Mouse (Mus musculus): ENCODE results near the gene Ttc28. TPM values are rescaled to one million over a fixed set of nuclear protein-coding genes. Genes with fewer than 3 reads are reported as not detected.

Gene Ttc28
- total RNA-seq, 1 experiment from 2014 or later: 6.3 TPM

DNA sequence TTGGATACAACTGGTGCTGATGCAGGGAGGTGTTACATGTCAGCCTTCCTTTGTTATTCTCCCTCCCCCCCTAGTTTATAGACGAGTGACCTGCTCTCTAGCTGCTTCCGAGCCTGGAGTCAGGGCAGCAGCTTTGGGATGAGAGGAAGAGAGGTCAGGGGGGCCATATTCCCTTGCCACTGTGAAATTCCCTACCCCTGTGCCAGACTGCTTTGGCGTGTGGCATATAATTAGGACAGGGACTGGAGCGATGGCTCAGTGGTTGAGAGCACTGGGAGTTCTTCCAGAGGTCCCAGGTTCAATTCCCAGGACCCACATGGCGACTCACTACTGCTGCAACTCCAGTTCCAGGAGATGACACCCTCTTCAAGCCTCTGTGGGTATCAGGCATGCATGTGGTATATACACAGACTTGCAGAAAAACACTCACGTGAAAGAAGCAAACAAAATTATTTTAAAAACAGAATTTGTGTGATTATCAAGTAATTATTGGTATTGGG is 180.7 kb downstream of the Ttc28 start:
- ATAC-seq (ENCODE audit: extremely low read depth, insufficient number of reproducible peaks, low FRiP score, poor library complexity, severe bottlenecking): no peak

DNA sequence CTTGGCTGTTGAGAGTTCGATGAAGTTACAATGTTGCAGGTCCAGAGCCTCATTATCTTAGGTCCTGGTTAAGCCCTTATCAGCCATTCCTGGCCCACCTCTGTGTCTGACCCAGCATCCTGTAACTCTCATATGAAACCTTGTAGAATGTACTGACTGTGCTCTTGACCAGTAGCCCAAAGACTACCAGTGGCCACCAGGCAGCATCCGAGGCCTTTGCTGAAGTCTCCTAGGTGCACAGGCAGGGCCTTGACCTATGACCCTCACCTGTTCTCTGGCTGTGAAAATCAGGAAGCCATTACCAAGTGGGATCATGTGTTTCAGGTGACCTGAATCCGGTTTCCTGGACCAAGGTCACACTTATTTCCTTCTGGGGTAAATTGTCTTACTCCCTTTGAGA is 183.6 kb downstream of the Ttc28 start:
- ATAC-seq (ENCODE audit: extremely low read depth, insufficient number of reproducible peaks, low FRiP score, poor library complexity, severe bottlenecking): no peak

- ATAC-seq (ENCODE audit: extremely low read depth, insufficient number of reproducible peaks, low FRiP score, poor library complexity, severe bottlenecking): no peak
These were observed 184.4 kb downstream of the Ttc28 start for GRCm38 (mm10) chr5:111063991-111064390.

DNA sequence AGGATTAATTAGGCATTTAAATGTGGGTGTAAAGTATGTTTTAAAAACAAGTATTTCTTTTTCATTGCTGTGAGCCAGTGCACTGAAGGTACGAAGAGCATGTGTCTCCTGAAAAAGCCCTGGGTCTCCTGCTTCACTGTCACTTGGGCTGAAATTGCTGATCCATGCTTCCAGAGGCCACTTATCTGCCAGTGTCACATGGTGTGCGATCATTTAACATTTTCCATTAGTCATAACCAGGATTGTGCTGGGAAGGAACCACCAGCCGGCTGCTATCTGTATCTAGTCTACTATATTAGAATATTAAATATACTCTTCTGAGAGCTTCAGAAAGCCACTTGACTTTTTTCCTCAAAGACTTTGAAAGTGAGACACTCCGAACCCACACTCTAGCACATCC is 186.2 kb downstream of the Ttc28 start:
- ATAC-seq (ENCODE audit: extremely low read depth, insufficient number of reproducible peaks, low FRiP score, poor library complexity, severe bottlenecking): no peak

DNA sequence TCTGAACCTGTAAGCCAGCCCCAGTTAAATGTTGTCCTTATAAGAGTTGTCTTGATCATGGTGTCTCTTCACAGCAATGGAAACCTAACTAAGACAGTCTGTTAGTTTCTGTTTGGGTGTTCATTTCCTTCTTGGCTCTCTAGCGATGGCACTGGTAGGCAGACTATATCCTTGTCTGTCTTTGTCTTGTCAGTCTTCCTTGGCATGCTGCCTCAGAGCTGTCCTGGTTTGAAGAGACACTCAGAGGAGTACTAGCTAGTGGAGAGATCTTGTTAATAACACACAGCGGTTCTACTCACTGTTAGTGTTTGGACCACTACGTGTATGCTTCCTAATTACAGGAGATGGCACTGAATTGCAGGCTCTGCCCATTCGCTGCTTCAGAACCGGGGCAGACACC is 189.9 kb downstream of the Ttc28 start:
- ATAC-seq (ENCODE audit: extremely low read depth, insufficient number of reproducible peaks, low FRiP score, poor library complexity, severe bottlenecking): no peak

DNA sequence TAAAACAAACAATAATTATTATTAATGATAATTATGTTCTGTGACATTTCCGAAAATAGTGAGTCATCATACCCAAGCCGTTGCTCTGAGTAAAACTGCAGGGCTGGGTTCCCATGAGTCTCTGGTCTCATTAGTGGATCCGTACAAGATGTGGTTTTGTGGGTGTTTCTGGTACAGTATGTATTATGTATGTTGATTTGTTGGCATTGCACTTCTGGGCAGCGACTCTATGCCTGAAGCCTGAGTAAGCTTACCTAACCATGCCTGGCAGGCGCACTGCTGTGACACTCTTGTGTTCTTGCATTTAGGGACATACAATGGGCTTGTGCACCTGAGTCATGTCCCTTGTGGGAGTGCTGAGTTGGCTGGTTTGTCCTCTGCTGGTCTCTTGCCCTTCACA is 190.3 kb downstream of the Ttc28 start:
- ATAC-seq (ENCODE audit: extremely low read depth, insufficient number of reproducible peaks, low FRiP score, poor library complexity, severe bottlenecking): no peak

GRCm38 (mm10) chr5:111070361-111070760 is 190.8 kb downstream of the Ttc28 start:
- no peak for ATAC-seq (ENCODE audit: extremely low read depth, insufficient number of reproducible peaks, low FRiP score, poor library complexity, severe bottlenecking)

- ATAC-seq (ENCODE audit: extremely low read depth, insufficient number of reproducible peaks, low FRiP score, poor library complexity, severe bottlenecking): no peak
These were observed 193.7 kb downstream of the Ttc28 start for GRCm38 (mm10) chr5:111073316-111073736.

GRCm38 (mm10) chr5:111074050-111074449 is 194.4 kb downstream of the Ttc28 start:
- no peak for ATAC-seq (ENCODE audit: extremely low read depth, insufficient number of reproducible peaks, low FRiP score, poor library complexity, severe bottlenecking)

DNA sequence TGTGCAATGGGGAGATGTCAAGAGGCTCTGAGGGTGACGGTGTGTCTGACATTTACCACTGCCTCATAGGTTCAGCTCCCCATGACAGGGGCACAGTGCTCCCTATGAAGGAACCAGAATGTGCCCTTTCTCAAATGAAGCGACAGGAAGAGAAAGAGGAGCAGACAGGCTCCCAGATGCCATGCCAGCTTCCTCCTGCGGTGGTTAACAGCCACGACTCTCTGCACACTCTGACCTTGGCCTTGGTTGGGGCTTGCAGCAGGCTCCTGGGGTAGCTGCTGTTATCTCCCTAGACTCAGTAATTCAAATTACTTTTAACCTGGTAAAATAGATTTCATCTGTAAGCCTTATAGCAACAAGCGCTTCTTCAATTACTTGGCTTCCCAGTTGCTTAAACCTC is 196.2 kb downstream of the Ttc28 start:
- ATAC-seq (ENCODE audit: extremely low read depth, insufficient number of reproducible peaks, low FRiP score, poor library complexity, severe bottlenecking): no peak

- ATAC-seq (ENCODE audit: extremely low read depth, insufficient number of reproducible peaks, low FRiP score, poor library complexity, severe bottlenecking): no peak
These were observed 197.7 kb downstream of the Ttc28 start for GRCm38 (mm10) chr5:111077261-111077660.

- ATAC-seq (ENCODE audit: extremely low read depth, insufficient number of reproducible peaks, low FRiP score, poor library complexity, severe bottlenecking): no peak
These were observed 201.0 kb downstream of the Ttc28 start for GRCm38 (mm10) chr5:111080601-111081000.

- ATAC-seq (ENCODE audit: extremely low read depth, insufficient number of reproducible peaks, low FRiP score, poor library complexity, severe bottlenecking): no peak
These were observed 206.2 kb downstream of the Ttc28 start for GRCm38 (mm10) chr5:111085849-111086248.

DNA sequence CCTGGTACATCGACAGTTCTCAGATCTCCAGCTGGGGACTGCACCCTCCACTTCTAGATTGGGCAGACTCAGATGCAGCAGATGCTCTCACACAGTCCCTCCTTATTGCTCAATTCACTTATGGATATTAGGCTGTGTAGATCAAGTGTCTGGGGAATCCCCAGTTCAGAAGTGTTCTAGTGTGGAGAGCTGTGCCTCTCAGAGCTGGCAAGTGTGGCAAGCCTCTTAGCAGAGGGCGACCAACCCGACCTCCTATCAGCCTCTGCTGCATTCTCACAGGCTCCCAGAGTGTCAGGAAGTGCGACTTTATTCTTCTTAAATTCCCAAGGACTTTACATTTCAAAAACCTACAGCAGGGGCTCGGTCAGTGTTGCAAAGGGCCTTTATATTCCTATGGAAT is 217.1 kb downstream of the Ttc28 start:
- no peak for ATAC-seq (ENCODE audit: extremely low read depth, insufficient number of reproducible peaks, low FRiP score, poor library complexity, severe bottlenecking)

DNA sequence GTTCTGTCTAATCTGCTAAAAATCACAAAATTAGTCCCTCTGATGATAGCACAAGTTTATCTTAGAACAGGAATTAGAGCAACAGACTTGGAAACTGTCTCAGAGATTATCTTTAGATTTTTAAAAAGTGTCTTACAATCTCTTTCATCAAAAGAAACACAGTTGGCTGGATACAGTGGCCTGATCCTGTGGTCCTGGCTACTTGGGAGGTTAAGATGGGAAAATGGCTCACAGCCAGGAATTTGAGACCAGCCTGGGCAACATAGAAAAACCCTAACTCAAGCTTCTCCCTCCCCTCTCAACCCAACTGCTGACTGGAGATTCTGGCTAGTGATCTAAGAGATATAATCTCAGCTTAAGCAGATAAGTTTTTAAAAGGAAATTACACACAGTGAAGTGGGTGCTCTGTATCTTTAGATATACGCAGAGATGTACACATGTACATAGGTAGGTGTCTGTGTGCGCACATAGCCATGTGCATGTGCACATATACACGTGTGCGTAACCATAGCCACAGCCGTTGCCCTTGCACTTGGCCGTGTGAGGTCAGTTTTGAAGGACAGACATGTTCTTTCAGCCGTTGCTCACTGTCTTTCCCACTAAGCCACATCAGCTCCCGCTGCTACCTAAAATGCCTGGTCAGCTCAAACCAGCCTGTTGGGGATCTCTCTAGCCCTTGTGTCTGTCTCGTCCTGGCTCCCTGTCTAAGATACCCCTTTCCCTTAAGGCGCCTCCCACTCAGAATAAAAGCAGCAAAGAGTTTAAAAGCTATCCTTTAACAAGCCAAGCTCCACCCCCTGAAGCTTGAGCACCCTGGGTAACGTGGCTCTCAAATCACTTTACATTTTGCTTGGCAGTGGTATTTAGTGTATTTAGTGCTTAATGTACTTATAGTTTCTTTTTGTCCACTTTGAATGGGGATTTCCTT is 217.9 kb downstream of the Ttc28 start:
- no peak for ATAC-seq (ENCODE audit: extremely low read depth, insufficient number of reproducible peaks, low FRiP score, poor library complexity, severe bottlenecking)

GRCm38 (mm10) chr5:111098516-111099274 is 219.1 kb downstream of the Ttc28 start:
- ATAC-seq (ENCODE audit: extremely low read depth, insufficient number of reproducible peaks, low FRiP score, poor library complexity, severe bottlenecking): no peak

- ATAC-seq (ENCODE audit: extremely low read depth, insufficient number of reproducible peaks, low FRiP score, poor library complexity, severe bottlenecking): no peak
These were observed 221.0 kb downstream of the Ttc28 start for GRCm38 (mm10) chr5:111100585-111100984.

DNA sequence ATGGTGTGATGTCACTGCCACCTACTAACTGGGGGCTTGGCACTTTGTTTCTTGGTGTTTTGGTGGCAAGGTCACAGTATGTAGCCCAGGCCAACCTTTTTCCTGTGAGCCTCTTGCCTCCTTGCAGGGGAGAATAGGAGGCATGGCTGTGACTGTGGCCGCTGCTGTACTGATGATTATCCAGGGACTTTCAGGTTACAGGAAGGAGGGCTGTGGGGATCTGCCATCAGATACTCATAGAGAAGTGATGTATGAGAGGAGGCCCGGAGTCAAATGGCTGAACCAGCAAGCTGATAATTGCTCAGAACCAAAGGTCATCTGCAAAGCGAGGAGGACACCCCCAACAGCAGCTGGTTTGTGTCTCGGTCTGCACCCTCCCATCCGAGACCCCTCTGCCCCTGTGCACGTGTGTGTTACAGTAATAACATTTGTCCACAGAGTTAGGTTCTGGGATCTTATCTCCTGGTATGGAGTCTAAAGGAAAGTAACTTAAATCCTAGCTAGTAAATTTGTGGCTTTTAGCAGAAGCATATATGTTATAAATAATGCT is 221.9 kb downstream of the Ttc28 start:
- no peak for ATAC-seq (ENCODE audit: extremely low read depth, insufficient number of reproducible peaks, low FRiP score, poor library complexity, severe bottlenecking)

DNA sequence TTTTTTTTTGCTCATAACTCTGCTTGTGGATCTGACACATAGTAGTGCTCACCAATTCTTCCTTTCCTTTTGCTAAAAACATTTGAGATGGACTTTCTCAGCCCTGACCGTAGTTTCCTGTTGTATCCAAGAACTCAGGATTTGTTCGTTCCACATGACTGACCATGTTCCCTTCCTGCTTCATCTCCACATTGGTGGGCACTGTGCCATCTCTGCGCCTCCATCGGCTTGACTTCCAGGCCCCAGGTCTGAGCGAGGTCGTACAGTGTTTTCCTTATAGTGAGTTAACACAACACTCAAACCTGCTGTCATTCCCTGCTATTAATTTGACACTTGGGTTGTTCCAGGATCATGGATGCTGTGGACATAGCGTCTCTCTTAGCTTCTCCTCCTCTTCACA is 225.2 kb downstream of the Ttc28 start:
- ATAC-seq (ENCODE audit: extremely low read depth, insufficient number of reproducible peaks, low FRiP score, poor library complexity, severe bottlenecking): no peak

- ATAC-seq (ENCODE audit: extremely low read depth, insufficient number of reproducible peaks, low FRiP score, poor library complexity, severe bottlenecking): no peak
These were observed 231.8 kb downstream of the Ttc28 start for GRCm38 (mm10) chr5:111111378-111111777.
